Mouse (Mus musculus): ENCODE data around the gene Dlgap1. TPM values are rescaled to one million over a fixed set of nuclear protein-coding genes. Genes with fewer than 3 reads are reported as not detected.
"Not testable (repeated sequence)": the region's sequence is repeated elsewhere in the genome, so short reads cannot be mapped to it uniquely, and the experiment has no call there.

The Dlgap1 gene
- polyA plus RNA-seq, 1 experiment from 2014 or later, result 1.1 TPM

DNA sequence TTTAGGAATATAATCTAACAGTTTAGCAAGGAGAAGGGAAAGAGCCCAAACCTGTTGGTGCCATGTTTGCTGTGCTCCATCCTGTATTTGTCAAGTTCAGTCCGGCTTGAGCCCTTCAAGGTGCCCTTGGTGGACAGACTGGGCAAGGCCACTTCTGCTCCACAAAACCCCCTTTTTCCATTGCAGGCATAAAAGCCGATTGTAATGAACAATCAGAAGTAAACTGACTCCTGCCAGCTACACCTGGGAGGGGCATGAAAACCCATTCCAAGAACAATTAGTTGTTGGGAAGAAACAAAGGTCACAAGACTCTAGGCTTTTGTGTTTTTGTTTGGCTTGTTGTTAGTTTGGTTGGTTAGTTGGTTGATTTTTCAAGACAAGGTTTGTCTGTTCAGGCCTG lies 859.7 kb downstream of the Dlgap1 start:
- 81% methylated on average over 2 of the region's 2 CpGs for WGBS
- no peak overlapping the region for H3K4me3 ChIP-seq
- no peak for DNase-seq (ENCODE audit: low spot score)
- H3K27me3 ChIP-seq (replicated peaks; ENCODE audit: low read depth, poor library complexity, severe bottlenecking), result peaks cover 12% of the 10 kb centered on the region
- no peaks in the 10 kb centered on the region for H3K9me3 ChIP-seq
- no peaks in the 10 kb centered on the region for H3K4me1 ChIP-seq
- H3K36me3 ChIP-seq (replicated peaks), result peaks cover 10% of the 10 kb centered on the region; the same call in 1 of the 2 replicates
- no peak overlapping the region for H3K27ac ChIP-seq (replicated peaks)

DNA sequence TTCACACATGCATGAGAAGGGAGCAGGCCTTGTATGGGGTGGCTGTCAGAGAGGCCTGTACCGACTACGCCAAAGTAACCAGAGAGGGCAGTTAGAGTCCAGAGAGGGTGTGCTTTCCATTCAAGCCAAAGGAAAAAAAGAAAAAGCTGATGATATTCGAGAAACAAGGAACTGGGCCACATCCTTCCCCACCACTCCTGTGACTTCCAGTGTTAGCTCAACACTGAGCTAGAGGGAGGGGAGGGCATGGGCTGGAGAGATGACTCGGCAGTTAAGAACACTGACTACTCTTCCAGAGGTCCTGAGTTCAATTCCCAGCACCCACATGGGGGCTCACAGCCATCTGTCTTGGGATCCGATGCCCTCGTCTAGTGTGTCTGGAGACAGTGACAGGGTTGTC lies 860.3 kb downstream of the Dlgap1 start:
- no peak for DNase-seq (ENCODE audit: low spot score)
- Histone ChIP-seq H3K4me3 (no peak overlapping the region), H3K4me1 (peaks cover under 1% of the 10 kb centered on the region), H3K27ac (replicated peaks) (no peak overlapping the region), H3K27me3 (replicated peaks; ENCODE audit: low read depth, poor library complexity, severe bottlenecking) (peaks cover 18% of the 10 kb centered on the region), H3K9me3 (no peaks in the 10 kb centered on the region), H3K36me3 (replicated peaks) (peaks cover 10% of the 10 kb centered on the region; the same call in 1 of the 2 replicates)
- 88% methylated on average over 6 of the region's 6 CpGs for WGBS

DNA sequence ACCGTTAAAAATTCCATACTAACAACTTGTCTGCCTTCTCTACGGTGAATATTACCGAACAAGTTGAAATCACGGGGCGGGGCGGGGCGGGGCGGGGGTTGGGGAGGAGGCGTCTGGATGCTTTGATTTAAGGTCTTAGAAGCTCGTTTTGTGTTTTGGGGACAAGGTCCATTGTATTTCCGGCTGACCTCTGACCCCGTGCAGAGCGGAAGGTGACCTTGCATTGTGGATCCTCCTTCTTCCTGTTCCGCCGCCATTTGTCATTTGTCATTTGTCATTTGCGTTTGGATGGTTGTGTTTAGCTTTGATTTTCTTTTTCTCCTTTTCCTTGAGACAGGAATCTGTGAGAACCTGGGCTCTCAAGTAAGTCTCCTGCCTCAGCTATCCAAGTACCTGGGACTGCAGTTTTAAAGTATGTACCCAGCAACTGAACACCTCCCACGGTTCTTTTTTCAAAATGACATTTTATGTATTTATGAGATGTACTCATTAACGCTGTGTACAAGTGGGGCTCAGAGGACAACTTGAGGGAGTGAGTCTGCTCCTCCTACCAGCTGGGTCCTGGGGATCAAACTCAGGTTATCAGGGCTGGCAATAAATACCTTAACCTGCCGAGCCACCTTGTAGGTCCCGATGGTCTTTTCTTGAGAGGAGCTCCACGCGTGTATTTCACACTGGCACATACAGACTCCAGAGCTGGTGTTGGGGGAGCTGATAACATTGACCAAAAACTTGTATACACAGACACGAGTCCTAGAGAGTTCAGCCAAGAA lies 861.3 kb downstream of the Dlgap1 start:
- Histone ChIP-seq H3K27ac (replicated peaks) (no peak overlapping the region), H3K9me3 (no peaks in the 10 kb centered on the region), H3K4me1 (peaks cover 10% of the 10 kb centered on the region), H3K4me3 (no peak overlapping the region), H3K36me3 (replicated peaks) (peaks cover 10% of the 10 kb centered on the region; the same call in 1 of the 2 replicates), H3K27me3 (replicated peaks; ENCODE audit: low read depth, poor library complexity, severe bottlenecking) (peaks cover 26% of the 10 kb centered on the region)
- DNase-seq (ENCODE audit: low spot score), result no peak
- WGBS, result 87% methylated on average over 23 of the region's 23 CpGs

DNA sequence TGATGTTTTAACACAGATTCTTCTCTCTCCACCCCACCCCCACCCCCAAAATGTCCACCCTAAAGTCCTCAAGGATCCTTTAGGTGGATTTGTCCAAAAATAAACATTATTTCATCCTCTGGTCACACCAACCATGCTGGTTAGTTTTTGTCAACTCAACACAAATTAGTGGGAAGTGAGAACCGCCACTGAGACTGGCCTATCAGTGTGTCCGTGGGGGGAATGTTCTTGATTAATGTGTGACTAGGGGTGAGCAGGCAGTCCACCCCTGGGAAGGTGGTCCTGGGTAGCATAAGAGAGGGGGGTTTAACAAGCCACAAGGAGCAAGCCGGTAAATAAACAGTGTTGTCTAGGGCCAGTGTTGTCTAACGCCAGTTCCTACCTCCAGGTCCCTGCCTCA lies 862.7 kb downstream of the Dlgap1 start:
- 86% methylated on average over 4 of the region's 4 CpGs for WGBS
- no peak for DNase-seq (ENCODE audit: low spot score)
- no peak overlapping the region for H3K27ac ChIP-seq (replicated peaks)
- no peaks in the 10 kb centered on the region for H3K9me3 ChIP-seq
- H3K4me3 ChIP-seq, result no peak overlapping the region
- H3K27me3 ChIP-seq (replicated peaks; ENCODE audit: low read depth, poor library complexity, severe bottlenecking), result peaks cover 41% of the 10 kb centered on the region
- peaks cover 12% of the 10 kb centered on the region; the same call in 1 of the 2 replicates for H3K36me3 ChIP-seq (replicated peaks)
- peaks cover 14% of the 10 kb centered on the region for H3K4me1 ChIP-seq

DNA sequence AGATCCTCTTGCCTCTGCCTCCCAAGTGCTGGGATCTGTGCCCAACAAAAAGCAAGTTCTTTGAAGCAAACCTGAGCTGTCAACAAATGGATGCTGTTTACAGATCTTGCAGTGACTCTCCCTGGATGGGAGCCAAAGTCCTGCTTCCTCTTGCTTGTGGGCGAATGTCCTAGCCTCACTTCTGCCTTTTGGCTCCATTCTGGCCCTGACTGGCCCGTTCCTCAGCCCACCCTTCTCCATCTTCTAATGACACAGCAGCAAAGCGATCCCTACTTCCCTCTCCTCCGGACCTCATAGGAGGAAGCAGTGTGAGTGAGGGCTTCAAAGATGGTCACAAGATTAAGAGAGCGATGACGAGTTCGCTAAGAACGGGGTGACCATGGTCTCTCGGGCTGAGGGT lies 863.7 kb downstream of the Dlgap1 start:
- H3K9me3 ChIP-seq, result no peaks in the 10 kb centered on the region
- H3K4me3 ChIP-seq, result no peak overlapping the region
- H3K27ac ChIP-seq (replicated peaks), result no peak overlapping the region
- H3K4me1 ChIP-seq, result peaks cover 14% of the 10 kb centered on the region
- H3K36me3 ChIP-seq (replicated peaks), result peaks cover 16% of the 10 kb centered on the region
- WGBS, result 88% methylated on average over 9 of the region's 9 CpGs
- DNase-seq (ENCODE audit: low spot score), result no peak
- H3K27me3 ChIP-seq (replicated peaks; ENCODE audit: low read depth, poor library complexity, severe bottlenecking), result peaks cover 44% of the 10 kb centered on the region

DNA sequence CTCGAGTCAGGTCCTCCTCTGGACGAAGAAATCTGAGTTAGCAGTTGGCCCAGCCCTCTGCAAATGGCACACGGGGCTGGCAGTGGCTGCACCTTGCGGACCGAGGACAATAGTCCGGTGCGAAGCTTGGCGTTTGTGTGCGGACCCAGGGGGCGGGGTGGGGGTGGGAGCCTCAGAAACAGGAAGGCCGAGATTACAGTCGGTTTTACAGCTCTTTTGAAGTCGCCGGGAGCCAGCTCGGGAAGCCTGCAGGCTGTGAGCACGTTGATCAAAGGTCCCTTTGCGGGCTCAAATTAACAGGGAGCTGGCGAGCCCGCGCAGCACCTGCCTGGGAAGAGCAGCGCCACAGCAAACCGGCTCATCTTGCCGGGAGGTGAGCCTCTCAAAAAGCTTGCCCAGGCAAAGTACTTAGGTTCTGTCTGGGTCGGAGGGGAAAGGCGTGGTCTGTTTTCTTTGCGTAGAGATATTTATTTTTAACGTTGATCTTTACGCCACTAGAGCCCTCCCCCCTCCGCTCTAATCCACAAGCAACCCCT lies 865.6 kb downstream of the Dlgap1 start:
- H3K36me3 ChIP-seq (replicated peaks), result peaks cover 32% of the 10 kb centered on the region
- H3K9me3 ChIP-seq, result no peaks in the 10 kb centered on the region
- peaks cover 20% of the 10 kb centered on the region for H3K4me1 ChIP-seq
- peak overlapping the region; percentile 56 for H3K4me3 ChIP-seq
- peak; percentile 63 for DNase-seq (ENCODE audit: low spot score)
- WGBS, result under 1% methylated on average over 29 of the region's 29 CpGs
- peaks cover 44% of the 10 kb centered on the region for H3K27me3 ChIP-seq (replicated peaks; ENCODE audit: low read depth, poor library complexity, severe bottlenecking)
- peak overlapping the region; percentile 45 for H3K27ac ChIP-seq (replicated peaks)

DNA sequence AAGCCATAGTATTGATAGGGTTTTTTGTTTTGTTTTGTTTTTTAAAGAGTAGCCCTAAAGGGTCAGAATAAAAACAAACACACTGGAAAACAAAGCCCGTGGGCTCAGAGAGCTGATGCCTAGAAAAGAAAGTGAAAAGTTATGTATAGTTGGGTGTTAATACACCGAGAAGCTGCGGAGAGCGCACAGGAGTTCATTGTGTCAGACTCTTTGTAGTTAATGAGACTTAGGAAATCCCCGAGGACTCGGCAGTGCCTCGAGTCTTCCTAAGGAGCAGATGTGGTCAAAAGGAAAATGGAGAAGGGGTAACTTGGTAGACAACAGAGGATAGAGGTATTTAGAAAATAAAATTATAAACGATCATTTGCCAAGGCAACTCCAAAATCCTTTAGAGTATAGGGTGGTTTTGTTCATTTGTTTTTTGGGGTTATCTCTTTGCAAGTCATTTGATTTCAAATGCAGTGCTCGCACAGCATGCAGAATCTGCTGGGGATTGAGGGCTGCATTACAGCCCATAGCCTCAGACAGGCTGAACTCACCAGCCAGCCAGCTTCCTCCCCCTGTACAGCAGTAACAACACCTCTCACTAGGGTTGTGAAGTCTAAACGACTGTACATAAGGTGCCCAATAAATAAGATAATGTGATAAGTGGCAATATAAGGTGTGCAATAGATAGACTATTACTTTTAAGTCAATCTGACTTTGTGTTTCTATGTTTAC lies 866.4 kb downstream of the Dlgap1 start:
- WGBS, result 3% methylated on average over 10 of the region's 10 CpGs
- H3K27ac ChIP-seq (replicated peaks), result peak overlapping the region; percentile 45; the same call in 1 of the 2 replicates
- no peak for DNase-seq (ENCODE audit: low spot score)

DNA sequence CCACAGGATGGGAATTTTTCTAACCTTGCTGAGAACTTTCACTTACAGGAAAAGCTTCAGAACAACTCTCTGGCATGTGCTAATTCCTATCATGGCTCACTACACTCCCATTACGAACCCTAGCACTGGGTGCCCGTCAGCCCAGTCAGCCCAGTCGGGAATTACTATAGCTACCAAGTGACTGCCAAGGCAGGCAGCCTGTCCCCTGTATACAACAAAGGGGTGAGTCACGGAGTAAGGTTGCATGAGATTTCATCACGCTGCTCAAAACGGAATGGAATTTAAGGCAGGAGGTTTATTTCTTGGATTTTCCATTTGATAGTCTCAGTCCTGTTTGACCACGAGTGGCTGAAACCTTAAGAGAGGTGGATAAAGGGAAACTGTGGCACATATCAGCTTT lies 867.9 kb downstream of the Dlgap1 start:
- Histone ChIP-seq H3K4me3 (no peak overlapping the region), H3K36me3 (replicated peaks) (peaks cover 51% of the 10 kb centered on the region), H3K9me3 (no peaks in the 10 kb centered on the region), H3K4me1 (peaks cover 20% of the 10 kb centered on the region), H3K27ac (replicated peaks) (no peak overlapping the region), H3K27me3 (replicated peaks; ENCODE audit: low read depth, poor library complexity, severe bottlenecking) (peaks cover 44% of the 10 kb centered on the region)
- no peak for DNase-seq (ENCODE audit: low spot score)
- WGBS, result 61% methylated on average over 7 of the region's 7 CpGs

More for the DNA sequence above, 866.4 kb downstream of the Dlgap1 start:
- Histone ChIP-seq H3K4me1 (peaks cover 20% of the 10 kb centered on the region), H3K4me3 (peak overlapping the region; percentile 56), H3K27me3 (replicated peaks; ENCODE audit: low read depth, poor library complexity, severe bottlenecking) (peaks cover 44% of the 10 kb centered on the region), H3K9me3 (no peaks in the 10 kb centered on the region), H3K36me3 (replicated peaks) (peaks cover 39% of the 10 kb centered on the region)

DNA sequence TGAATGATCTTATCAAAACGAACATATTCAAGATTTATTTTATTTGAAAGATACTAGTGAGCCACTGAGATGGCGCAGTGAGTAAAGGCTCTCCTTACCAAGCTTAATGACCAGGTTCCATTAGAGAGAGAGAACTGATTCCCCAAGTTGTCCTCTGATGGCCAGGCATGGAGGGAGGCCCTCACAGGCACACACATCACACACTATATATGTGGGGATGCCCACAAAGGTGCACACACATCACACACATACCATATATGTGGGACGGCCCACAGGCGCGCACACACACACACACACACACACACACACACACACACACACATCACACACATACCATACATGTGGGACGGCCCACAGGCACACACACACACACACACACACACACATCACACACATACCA lies 868.6 kb downstream of the Dlgap1 start:
- 92% methylated on average over 6 of the region's 6 CpGs for WGBS
- not testable (repeated sequence) for H3K27ac ChIP-seq (replicated peaks); H3K4me3 ChIP-seq; DNase-seq (ENCODE audit: low spot score); H3K9me3 ChIP-seq
- peaks cover 20% of the 10 kb centered on the region for H3K4me1 ChIP-seq
- peaks cover 52% of the 10 kb centered on the region for H3K36me3 ChIP-seq (replicated peaks)
- peaks cover 44% of the 10 kb centered on the region for H3K27me3 ChIP-seq (replicated peaks; ENCODE audit: low read depth, poor library complexity, severe bottlenecking)

DNA sequence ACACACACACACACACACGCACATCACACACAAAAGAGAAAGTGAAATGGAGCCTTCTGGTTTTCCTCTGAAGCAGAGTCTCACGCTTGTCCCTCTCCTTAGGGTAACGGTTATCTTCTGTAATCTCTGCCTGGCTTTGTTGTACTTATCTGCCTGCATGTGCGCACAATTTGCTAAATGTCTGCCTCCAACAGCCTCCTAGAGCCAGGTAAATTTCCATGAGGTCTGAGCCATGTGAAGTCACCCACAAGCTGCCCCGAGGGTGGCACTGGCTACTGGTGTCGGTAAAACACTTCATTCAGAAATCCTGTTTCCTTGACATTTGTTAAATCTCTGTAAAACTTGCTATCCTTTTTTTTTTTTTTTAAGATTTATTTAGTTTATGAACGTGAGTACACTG lies 869.2 kb downstream of the Dlgap1 start:
- H3K9me3 ChIP-seq, result no peaks in the 10 kb centered on the region
- H3K27me3 ChIP-seq (replicated peaks; ENCODE audit: low read depth, poor library complexity, severe bottlenecking), result peaks cover 38% of the 10 kb centered on the region
- DNase-seq (ENCODE audit: low spot score), result no peak
- H3K27ac ChIP-seq (replicated peaks), result no peak overlapping the region
- H3K4me3 ChIP-seq, result no peak overlapping the region
- WGBS, result 86% methylated on average over 7 of the region's 7 CpGs
- H3K4me1 ChIP-seq, result peaks cover 20% of the 10 kb centered on the region
- H3K36me3 ChIP-seq (replicated peaks), result peaks cover 52% of the 10 kb centered on the region

DNA sequence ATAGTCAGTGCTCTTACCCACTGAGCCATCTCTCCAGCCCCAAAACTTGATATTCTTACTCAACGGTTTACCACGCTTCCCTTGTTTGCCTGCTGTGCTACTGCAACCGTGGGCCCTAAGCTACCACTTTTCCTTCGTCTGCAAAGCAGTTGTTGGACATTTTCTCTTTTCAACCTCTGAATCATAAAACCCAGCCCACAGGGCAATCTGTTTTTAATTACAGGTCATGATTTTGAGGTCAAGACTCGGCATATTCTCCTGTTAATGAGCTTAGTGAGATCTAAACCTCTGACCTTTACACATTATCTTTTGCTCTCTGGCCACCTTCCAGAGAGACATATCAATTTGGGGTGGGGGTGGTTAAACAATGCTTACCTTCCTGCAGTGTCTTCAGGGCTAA lies 869.7 kb downstream of the Dlgap1 start:
- Histone ChIP-seq H3K4me1 (peaks cover 20% of the 10 kb centered on the region), H3K27ac (replicated peaks) (no peak overlapping the region), H3K9me3 (no peaks in the 10 kb centered on the region), H3K4me3 (no peak overlapping the region), H3K27me3 (replicated peaks; ENCODE audit: low read depth, poor library complexity, severe bottlenecking) (peaks cover 33% of the 10 kb centered on the region), H3K36me3 (replicated peaks) (peaks cover 57% of the 10 kb centered on the region)
- 55% methylated on average over 5 of the region's 5 CpGs for WGBS
- no peak for DNase-seq (ENCODE audit: low spot score)

DNA sequence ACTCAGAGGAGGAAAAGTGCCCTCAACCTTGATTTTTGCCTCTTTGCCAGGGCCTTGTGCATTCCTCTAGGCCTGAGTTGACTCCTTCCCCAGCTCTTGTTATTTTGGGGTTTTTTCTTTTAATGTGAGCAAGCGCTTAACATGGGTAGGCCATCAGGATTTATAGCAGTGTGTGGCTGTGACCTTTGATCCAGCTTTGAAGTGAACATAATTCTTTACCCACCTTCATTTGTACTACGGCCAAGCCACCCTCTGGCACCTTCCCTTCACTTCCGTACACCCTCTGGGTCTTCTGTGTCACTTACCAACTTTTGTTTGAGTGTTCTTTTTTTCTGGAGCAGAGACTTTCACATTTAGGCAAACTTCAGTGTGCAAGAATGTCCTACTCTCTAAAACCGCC lies 874.4 kb downstream of the Dlgap1 start:
- Histone ChIP-seq H3K4me1 (peaks cover 38% of the 10 kb centered on the region), H3K27ac (replicated peaks) (no peak overlapping the region), H3K9me3 (no peaks in the 10 kb centered on the region), H3K4me3 (no peak overlapping the region), H3K36me3 (replicated peaks) (peaks cover 77% of the 10 kb centered on the region), H3K27me3 (replicated peaks; ENCODE audit: low read depth, poor library complexity, severe bottlenecking) (no peaks in the 10 kb centered on the region)
- 92% methylated on average over 4 of the region's 4 CpGs for WGBS
- DNase-seq (ENCODE audit: low spot score), result no peak
